Mouse (Mus musculus) adrenal gland, adult 2 months (tissue): ENCODE data around the gene Magi1. TPM values are rescaled to one million over a fixed set of nuclear protein-coding genes. Genes with fewer than 3 reads are reported as not detected.

Experiments
- DNase-seq: peaks from one replicate; pipeline ENCODE4 v3.0.0; 2021
- polyA plus RNA-seq: library from polyadenylated mRNA; depleted of rRNA; stranded (reverse); fragments of >200 nt; gene quantifications from 2 replicates; pipeline ENCODE4 v1.2.3, GENCODE M21; 2012
- total RNA-seq, 2 experiments: library from RNA; stranded (reverse); gene quantifications; 2 replicates each; pipeline ENCODE4 v1.2.3; 2021

The Magi1 gene
- total and polyA plus RNA-seq, 3 experiments = 1.6 to 27.3 (median 10.8) TPM

DNA sequence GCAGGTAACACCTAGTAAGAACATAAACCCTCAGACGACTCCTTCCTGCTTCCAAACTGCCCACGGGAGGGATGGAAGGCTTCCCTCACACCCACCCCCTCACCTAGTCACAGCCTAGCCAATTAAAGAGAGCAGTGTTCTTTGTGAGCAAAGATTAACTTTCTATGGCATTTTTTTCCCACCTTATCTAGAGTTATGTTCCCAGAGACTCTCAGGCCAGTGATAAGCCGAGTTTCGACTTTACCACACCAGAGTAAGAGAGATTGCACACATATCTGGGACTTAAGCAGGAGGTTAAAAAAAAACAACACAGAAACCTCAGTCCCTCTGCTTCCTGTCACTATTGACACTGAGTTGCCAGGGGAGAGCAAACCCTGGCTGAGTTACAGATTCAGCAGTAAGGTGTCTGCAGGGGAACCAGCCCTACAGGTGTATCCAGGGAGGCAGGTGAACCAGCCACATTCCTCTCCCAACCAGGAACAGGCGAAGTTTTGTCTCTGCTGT is 80.0 kb downstream of the Magi1 start:
- DNase-seq = no peak

DNA sequence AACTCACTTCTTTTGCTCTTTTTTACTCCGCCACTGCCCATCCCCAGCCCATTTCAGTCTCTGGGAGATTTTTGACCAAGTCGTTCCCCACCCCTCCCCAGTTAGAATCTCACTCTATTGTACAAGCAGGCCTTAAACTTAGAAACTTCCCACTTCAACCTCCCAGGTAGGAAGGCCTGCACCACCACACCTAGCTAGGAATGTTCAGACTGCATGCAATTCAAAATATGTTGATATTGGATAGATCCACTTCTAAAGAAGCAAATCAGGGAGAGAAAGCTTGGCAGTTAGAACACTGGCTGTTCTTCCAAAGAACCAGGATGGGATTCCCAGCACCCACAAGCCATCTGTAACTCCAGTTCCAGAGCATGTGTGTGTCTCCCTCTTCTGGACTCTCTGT is 81.8 kb downstream of the Magi1 start:
- DNase-seq = no peak

DNA sequence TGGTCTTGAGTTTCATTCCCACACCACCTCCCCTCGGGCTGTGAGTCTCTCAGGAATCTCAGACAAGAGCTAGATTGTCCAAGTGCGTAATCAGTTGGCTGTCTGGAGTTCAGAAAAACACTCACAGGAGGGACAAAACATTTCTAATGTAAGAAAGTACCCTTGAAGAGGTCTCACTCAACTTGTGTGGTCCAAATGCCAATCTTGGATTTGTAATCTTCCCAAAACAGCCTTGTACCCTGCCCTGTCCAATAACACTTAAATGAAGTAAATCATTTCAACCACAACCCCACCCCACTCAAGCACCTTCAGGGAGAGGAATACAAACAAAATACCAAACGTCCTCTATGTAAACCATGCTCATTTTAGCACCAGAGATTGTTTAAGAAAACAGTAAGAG is 82.8 kb downstream of the Magi1 start:
- DNase-seq = no peak

DNA sequence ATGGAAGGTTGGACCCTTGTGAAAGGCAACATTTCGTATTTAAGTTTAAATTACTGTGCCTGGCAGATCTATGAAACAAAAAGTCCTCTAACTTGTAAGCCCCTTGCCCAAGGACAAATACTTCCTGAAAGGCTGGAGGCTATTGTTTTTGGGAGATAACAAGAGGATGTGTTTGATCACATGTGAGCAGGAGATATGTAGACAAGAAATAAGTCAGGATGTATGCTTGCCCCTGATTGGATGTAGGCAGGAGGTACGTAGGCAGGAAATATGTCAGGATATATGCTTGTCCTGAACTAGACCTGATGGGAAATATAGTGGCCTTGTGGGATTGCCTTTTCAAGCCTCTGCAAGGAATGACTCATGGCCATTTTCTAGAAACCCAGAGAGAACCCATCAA is 84.0 kb downstream of the Magi1 start:
- DNase-seq = no peak

DNA sequence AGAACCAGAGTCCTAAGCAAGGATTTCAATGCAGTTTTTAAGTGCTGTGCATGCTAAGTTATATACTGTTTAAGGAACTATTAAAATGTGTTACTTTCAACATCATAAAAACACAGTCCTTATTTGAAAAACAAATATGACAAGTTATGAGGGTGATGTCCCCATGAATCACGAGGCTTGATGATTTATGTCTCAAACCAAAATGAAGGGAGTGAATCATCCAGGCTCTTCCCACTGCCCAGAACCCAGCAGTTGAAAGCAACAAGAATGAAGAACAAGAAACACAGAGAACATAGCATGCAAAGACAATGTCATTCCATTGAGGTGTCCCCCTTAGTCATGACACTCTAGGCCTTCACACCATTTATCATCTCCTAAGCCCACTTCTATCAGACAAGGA is 85.9 kb downstream of the Magi1 start:
- peak; percentile 38 for DNase-seq

DNA sequence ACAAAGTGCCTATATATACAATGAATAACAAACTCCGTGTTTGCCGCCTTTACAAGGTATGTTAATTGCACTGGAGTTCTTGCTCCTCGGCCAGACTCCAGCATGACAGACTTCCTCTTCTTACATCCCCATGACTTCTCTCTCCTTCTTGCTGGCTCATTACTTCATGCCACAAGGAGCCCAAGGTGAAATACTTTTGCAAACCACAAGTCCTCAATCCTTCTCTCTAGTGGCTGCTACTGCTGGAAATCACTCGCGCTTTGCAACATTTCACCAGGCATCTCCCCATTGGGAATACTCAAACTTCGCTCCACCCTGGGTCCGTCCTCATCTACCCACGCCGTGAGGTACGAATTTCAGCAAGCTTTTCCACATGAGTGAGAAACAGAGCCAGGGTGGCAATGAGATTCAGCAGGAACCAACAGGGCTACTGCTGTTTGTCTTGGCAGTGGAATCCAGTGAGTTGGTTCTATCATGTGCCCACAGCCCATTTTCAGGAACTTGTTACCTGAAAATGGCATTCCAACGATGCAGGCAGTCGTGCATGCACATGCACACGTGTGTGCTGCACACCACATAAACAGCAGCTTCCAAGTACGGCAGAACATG is 88.3 kb downstream of the Magi1 start:
- no peak for DNase-seq

DNA sequence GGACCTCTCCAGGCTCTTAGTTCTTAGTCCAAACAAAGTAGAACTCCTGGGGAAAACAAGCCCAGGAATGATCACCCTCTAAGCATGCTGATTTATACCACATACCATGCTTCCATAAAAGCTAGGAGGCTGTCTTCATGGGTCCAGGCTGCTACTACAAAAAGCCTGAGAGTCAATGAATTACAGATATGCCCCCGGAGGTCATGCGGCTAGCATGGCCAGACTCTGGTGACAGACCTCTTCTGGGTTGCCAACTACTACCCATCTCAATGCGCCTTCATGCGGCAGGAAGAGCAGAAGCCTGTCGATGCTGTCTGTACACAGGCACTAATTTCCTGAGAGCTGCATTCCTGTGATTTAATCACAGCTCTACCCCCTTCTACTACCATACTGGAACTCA is 92.9 kb downstream of the Magi1 start:
- DNase-seq = no peak

DNA sequence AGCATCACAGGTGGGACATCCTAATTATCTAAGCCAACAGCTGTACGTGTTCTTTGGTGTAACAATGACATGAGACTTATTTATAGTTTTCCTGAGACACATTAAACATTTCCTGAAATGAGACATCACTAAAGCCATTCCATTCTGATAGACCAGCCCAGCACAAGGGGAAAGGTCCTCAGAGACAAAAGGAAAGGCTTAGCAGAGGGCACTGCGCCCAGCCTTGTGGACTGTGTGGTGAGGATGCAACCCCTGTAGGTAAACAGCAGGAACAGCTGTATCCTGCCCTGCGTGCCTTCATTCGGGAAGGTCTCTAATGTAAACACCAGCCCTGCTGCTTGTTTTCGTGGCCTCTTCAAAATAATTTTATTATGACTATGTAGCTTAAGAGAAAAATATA is 94.3 kb downstream of the Magi1 start:
- DNase-seq = no peak

DNA sequence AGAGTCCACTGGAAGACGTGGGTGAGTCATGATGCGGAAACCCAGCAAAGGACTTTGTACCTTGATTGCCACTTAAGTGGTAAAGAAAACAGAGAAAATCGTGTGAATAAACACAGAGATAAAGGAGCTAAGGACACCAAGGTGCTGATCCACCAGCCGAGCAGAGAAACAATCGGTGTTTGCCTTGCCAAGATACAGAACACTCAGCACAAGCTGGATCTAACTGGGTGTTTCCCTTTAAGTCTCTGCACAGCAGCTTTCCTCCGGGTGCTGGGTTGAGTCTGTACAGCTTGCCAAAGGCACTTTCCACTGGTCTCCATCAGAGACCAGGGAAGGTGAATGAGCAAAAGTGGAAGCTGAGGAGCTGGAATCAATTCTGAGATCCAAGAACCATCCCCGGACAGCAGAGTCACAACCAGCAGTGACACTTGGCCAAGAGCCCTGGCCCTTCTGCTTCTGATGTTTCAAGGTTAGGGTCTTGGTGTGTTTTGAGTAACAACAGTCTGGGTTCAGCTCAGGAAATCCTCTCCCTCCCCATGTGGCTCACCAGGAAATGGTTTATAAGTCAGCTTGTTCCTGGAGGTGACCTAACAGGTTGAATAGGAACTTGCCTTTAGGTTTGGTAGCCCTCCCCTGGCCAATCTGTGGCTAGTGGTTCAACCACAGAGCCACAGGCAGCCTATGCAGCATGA is 96.9 kb downstream of the Magi1 start:
- peak; percentile 67 for DNase-seq

DNA sequence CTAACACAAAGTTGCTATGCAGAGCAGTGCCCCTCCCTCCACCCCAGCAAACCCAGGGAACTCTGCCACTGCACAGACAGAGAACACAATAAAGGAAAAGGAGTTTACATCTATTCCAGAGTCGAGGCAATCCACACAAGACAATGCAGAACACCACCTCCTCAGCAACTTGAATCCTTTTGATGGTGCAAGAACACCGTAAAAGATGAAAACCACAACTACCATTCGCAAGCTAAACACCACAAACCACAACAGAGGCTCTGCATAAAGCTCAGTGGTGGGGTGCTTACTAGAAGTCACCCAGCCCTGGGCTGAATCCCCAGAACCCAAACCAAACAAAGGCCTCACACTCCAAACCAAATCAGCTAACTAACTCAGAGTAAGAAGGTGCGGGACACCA is 99.4 kb downstream of the Magi1 start:
- DNase-seq = no peak

DNA sequence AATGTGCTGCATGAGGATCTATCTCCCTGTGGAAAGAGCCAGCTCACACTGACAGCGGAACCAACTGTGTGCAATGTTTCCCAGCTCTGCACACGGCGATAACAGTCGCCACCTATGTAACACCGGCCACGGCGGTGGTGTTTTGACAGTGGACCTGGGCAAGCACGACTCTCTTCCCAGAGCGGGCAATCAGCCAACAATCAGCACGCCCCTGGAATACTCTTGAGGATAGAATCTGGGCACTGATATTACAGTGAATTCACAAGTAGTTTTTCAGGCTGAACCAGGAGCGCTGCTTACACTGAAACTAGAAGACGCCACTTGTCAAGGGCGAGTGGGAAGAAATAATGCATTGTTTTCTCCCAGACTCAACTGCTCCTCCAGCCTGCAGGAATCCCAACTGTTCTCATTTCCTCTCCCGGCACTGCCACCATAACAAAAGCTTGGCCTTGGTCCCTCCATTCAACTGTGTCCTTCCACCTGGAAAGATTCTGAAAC is 100.3 kb downstream of the Magi1 start:
- no peak for DNase-seq

DNA sequence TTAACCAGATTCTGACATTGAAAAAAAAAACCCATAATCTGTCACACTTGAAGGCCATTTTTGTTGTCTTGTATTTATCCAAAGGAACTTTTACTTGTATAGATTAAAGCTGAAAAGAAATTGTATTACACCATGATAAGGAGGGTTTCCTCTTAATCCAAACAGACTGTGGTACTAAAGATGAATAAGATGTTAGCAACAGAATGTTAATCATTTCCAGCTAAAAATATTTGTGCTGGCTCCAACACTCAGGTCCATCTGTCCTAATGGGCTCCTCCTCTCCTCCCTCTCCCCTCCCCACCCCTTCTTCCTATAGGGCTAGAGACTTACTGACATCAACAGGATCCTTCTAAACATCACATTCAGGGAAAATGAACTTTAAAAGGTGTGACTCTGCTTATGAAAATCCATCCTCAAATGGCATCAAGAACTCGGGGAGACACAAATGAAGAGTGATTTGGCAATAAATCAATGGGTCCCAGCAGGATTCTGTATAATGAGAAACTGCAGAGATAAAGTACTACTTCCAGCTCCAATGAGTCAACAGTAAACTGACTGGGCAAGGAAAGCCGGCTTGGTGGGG is 102.0 kb downstream of the Magi1 start:
- DNase-seq = no peak

DNA sequence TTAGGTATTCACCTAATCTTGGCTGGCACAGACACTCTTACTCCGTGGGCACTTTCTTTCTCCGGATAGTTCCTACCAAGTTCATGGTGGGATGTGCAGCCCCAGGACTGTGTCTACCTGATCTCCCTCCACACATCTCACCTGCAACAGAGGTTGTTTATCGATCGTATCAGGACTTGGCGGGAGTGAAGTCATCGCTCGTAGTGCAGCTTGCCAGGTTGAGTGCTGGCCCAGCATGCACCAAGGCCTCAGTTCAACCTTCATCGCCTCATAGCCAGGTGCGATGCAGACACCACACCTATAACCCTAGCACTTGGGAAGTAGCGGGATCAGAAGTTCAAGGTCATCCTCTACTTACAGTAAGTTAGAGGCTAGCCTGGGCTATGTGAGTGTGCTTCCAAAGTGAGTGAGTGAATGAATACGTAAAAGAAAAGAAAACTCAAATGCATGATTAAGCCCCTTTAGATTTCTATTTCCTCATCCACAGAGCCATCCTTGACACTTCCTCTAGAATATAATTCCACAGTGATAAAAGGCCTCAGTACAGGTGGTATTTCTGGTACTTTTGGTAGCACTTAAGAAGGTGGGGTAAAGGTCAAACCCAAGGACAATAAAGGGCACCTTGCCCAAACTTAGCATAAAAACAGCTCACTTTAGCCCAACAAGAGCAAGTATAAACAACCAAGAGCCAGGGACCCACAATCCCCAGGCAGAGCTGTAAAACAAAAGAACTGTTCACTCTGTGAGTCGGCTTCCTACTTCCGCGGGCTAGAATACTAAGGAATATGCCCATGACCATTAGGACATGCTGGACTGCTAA is 103.2 kb downstream of the Magi1 start:
- no peak for DNase-seq

DNA sequence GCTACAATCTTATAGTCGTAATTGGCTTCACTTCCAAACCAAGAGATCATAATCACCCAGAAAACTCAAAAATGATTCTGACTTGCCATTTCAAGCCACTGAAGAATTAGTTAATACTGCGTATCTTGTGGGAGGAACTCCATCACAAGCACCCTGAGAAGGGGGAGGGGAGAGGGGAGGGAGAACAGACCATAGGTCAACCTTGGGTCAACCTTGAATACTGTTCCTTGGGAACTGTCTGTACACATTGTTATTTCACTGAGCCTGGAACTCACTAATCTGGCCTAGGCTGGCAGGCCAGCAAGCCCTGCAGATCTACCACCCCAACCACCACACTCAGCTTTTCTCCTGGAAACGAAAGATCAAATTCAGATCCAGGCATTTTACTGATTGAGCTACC is 106.2 kb downstream of the Magi1 start:
- DNase-seq = no peak

DNA sequence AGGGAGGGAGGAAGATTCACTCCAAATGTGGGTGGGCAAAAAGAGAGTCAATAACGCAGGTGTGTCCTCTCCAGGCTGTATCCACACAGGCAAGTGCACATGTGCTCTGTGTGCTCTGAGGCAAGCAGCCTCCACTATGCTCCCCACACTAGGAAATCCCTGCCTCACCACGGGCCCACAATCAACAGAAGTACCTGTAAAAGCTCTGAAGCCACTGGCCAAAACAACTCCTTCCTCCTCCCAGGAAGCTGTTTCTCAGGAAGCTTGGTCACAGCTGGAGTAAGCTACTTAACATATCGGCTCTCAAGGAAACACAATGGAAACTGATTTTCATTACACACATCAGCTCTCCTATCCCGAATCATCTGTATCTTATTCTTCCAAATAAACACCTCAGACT is 107.0 kb downstream of the Magi1 start:
- no peak for DNase-seq

DNA sequence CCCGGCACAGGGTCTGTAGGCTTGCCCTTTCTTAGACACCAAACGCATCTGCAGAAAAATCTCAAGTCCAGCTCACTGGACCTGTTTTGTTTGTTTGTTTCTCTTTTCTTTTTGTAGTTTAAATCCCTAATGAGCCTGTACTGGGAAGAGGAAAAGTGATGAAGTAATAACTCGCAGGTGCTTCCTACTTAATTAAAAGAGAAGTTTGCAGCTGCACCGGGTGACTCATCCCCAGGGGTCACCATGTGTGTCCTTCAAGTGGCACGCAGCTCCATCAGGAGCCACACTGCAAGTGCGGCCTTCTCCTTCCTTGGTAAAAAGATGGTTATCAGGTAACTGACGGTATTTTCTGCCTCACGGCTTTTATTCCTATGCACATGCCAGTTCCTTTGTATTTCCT is 112.5 kb downstream of the Magi1 start:
- no peak for DNase-seq

DNA sequence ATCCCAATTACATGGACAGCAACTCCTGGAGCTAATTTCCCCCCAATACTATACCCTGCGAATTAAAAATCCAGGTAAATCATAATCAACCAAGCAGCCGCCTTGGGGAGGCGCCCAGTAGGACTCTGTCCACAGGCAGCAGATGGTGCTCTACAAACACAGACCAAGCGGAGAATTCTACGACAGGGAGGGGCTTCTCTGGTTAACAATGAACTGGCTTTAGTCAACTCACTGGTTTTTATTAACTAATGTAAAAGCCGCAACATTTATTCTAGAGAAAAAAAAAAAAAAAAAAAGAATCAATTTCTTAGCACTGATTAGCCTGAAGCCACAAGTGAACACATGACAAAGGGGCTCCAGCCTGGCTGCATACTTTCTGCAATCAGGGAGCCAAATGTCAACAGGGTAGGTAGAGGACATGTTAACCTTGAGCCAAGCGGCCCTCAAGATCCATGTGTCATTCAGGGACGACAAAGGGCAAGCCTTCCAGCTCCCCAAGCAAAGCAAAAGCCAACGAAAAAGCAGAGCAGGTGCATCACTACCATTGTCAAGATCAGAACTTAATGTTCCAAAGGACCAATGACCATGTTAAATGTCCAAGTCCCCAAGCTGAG is 114.0 kb downstream of the Magi1 start:
- peak; percentile 48 for DNase-seq

DNA sequence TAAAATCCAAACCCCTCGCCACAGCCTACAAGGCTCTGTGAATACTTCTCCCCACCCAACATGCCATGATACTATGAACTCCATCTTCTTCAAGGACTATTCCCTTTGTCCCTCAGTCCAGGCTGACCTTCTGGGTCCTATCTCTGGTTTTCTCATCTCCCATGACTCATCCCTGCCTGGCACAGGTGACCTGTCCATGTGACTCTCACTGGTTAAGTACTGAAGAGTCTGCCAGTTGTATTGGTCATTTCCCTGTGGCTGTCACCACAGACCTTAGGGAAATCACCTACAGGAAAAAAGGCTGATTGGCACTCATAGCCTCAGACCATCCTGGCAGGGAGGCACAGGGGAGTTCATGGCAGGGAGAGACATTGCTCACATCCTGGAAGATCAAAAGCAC is 117.8 kb downstream of the Magi1 start:
- DNase-seq = peak; percentile 86

DNA sequence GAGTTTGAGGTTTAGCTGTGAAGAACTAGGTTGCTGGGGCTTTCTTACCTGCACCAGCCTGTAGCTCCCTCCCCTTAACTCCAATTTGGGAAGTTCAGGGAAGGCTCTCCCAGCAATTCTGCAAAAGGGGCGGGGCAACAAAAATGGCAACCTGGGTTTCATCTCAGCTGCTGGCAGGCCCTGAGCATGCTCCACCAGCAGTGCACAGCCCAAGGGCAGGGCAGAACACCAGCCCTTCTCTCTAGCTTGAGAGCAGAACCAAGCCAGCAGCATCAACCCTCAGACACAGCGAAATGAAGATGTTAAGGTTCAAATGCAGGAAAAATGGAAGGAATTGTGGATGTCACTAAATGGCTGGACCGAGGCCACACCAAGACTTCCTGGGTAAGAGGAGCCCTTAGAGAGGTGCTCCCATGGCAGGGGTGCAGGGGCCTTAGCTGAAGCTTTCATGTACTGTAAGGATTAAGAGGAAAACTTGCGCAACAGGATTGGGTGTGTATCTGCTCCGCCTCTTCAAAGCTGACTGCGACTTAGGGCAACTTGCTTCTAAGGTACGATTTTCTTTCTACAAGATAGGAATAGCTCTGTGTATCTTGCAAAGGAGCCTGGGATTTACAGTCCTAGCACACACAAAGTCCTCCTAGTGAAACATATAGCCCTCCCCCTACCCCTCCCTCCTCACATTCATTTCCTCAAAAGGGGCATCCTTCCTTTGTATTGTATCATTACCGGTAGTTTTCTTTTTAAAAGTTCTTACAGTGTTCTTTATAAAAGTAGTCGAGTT is 118.8 kb downstream of the Magi1 start:
- no peak for DNase-seq

DNA sequence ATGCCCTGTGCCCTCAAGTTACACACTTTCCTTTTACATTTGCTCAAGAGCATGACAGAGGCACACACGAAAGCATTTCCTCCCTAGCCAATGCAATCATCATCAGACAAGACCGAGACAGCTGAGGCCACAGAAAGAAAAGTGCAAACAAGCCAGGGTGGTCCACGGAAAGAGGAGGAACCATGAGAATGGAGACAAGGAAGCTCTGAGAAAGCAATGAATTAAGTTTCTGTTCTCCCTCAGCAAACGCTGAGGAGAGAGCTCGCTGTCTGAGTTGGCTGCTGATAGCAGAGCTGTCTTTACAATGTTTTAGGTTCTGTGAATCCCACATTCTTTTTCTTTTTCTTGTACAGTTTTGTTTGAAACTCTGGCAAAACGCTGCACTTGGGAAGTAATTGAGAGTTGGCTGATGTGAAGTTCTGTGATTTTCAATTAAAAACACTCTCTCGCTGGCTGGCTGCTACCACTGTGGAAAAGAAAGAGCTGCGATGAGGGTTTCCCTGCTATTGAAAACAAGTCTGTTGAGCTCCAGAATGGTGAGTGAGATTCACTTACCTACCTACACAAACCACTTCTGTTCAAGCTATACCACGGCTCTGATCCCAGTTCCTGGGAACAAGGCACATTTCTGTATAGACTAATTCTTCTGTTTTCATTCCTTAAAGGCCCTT is 120.3 kb downstream of the Magi1 start:
- DNase-seq = no peak

DNA sequence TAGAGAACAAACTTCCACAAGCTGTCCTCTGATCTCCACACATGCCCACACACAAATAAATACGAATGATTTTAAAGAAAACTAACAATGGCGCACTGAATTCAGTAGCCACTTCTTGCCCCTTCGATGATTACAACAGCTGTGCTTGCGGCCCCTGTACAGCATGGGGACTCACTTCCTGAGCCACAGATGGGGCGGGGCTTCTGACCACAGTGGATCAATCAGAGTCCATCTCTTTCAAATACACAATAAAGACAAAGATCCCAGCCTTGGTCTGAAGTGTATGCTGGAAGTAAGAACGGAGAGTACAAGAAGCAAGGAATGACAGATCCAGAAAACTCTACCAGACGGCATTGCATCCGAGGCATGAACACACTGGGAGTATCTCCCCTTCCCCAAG is 120.8 kb downstream of the Magi1 start:
- no peak for DNase-seq
